9 mouse cellular contexts compared by ENCODE assay signal in the genomic region with DNA sequence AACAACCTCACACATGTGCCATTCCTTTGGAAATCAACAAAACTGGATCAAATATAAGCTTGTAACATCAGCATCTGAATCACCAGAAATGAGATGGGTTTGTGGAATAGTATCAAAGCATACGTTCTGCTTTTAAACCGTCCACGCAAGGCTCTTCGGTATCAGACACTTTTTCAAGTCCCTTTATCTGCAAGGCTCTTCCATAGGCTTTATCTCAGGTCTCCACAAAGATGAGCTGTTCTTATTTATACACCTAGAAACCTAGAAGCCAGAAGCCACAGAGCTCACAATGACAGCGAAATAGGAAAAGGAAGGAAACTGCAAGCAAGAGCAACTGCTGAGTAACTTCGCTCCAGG. TPM values are rescaled to one million over a fixed set of nuclear protein-coding genes. Genes with fewer than 3 reads are reported as not detected.
DNase-seq lines count a peak whose midpoint lies in the region; ATAC-seq and TF ChIP-seq lines count a peak whose summit lies in the region.
"Had no signal": no experiment of that assay in that cellular context is flagged by ENCODE, and none has a peak within 500 bp of the region (broad histone marks: within the 10 kb centered on the region; RNA-seq: fewer than 3 reads in every experiment).

No protein-coding gene starts in this region.

- peaks cover 69% of the 10 kb centered on the region for H3K4me1 ChIP-seq in megakaryocyte, embryonic 14.5 days
- peaks cover 36% of the 10 kb centered on the region for H3K4me1 ChIP-seq in limb, embryonic 14.5 days (ENCODE audit: control insufficient read depth, insufficient read depth, low read length)
- peaks cover 41% of the 10 kb centered on the region for H3K4me1 ChIP-seq in stomach, embryonic 15.5 days

- peaks cover 63% of the 10 kb centered on the region for H3K36me3 ChIP-seq in megakaryocyte, embryonic 14.5 days (replicated peaks; ENCODE audit: low read length)
- H3K36me3 ChIP-seq in limb, embryonic 14.5 days (ENCODE audit: control insufficient read depth, insufficient read depth, low read length), result peaks cover 28% of the 10 kb centered on the region
- H3K36me3 ChIP-seq in stomach, embryonic 15.5 days, result no peaks in the 10 kb centered on the region

- no peak for TF ChIP-seq POLR2A in limb, embryonic 14.5 days (IDR thresholded peaks at IDR 0.05; ENCODE audit: borderline replicate concordance, extremely low read depth, insufficient read depth, insufficient read length)

- no peaks in the 10 kb centered on the region for H3K9me3 ChIP-seq in megakaryocyte, embryonic 14.5 days
- H3K9me3 ChIP-seq in limb, embryonic 14.5 days (ENCODE audit: control insufficient read depth, low read length), result no peaks in the 10 kb centered on the region
- no peaks in the 10 kb centered on the region for H3K9me3 ChIP-seq in stomach, embryonic 15.5 days

- WGBS in limb, embryonic 14.5 days, result 75% methylated on average over 6 of the region's 6 CpGs
- 71% methylated on average over 6 of the region's 6 CpGs for WGBS in stomach, embryonic 15.5 days

- no peaks in the 10 kb centered on the region for H3K27me3 ChIP-seq in megakaryocyte, embryonic 14.5 days (replicated peaks)
- no peaks in the 10 kb centered on the region for H3K27me3 ChIP-seq in limb, embryonic 14.5 days (ENCODE audit: control insufficient read depth, insufficient read depth, low read length)
- no peaks in the 10 kb centered on the region for H3K27me3 ChIP-seq in stomach, embryonic 15.5 days (replicated peaks)

- H3K4me2 ChIP-seq in limb, embryonic 14.5 days (replicated peaks; ENCODE audit: low read depth, low read length, severe bottlenecking), result peak overlapping the region; percentile 97
- peak overlapping the region; percentile 99 for H3K4me2 ChIP-seq in stomach, embryonic 15.5 days

- H3K27ac ChIP-seq in limb, embryonic 14.5 days (replicated peaks; ENCODE audit: low read depth, low read length), result no peak overlapping the region
- no peak overlapping the region for H3K27ac ChIP-seq in stomach, embryonic 15.5 days

- peak overlapping the region; percentile 98 for H3K4me3 ChIP-seq in megakaryocyte, embryonic 14.5 days (replicated peaks)
- H3K4me3 ChIP-seq in limb, embryonic 14.5 days (replicated peaks; ENCODE audit: low read length), result peak overlapping the region; percentile 85
- peak overlapping the region; percentile 84 for H3K4me3 ChIP-seq in stomach, embryonic 15.5 days (replicated peaks)

- peak; percentile 30 for DNase-seq in cerebellum, adult 9-10 months
- no peak for DNase-seq in cerebellum, postnatal 14 days
- DNase-seq in limb, embryonic 14.5 days (ENCODE audit: low spot score), result no peak
- DNase-seq in natural killer cell, adult 2 months (ENCODE audit: low spot score in 2 of 2), result no peak
- no peak for DNase-seq in kidney, postnatal 36 days
- DNase-seq: left cerebral cortex, postnatal 4 days had no signal

- H3K9ac ChIP-seq in limb, embryonic 14.5 days (ENCODE audit: low read depth, low read length, severe bottlenecking), result no peak overlapping the region
- H3K9ac ChIP-seq in stomach, embryonic 15.5 days, result no peak overlapping the region

- ATAC-seq in megakaryocyte, adult 5-6 weeks (ENCODE audit: poor library complexity, severe bottlenecking), result no peak
- ATAC-seq in limb, embryonic 14.5 days (ENCODE audit: low FRiP score, low read depth), result no peak
- ATAC-seq in stomach, embryonic 15.5 days (ENCODE audit: insufficient read depth, low FRiP score, low read depth), result no peak

RNA-seq across cellular contexts. Expression of a gene that starts 3.2 kb away (rescaled TPM):
- polyA plus RNA-seq in megakaryocyte, embryonic 14.5 days (2012; ENCODE audit: insufficient read depth, low replicate concordance), result 14.8 and 55.2 TPM in 2 replicates
- 25.3 and 25.7 TPM in 2 replicates for total RNA-seq in megakaryocyte, adult 5-6 weeks (2015)
- total RNA-seq in megakaryocyte, adult 5-6 weeks (2017), result 24.9 and 27.4 TPM in 2 replicates
- 16.6 and 23.4 TPM in 2 replicates for polyA plus RNA-seq in limb, embryonic 14.5 days (2012; rRNA removed)
- 10.8 and 11.7 TPM in 2 replicates for polyA plus RNA-seq in limb, embryonic 14.5 days (2014; fragmentation: Nextera tagmentation; extraction: Ambion mirVana)
- polyA plus RNA-seq in stomach, embryonic 15.5 days (2015; fragmentation: Nextera tagmentation; extraction: Ambion mirVana), result 7.4 and 8.7 TPM in 2 replicates
